Mouse (Mus musculus) hindbrain, embryonic 12.5 days (tissue): ENCODE measurements at regions not wholly inside any gene's neighbourhood (a gene's known extent, or its start where the extent isn't known, plus 50 kb on each side); places are given as distances from the start of the nearest gene placed in this dataset.

ENCODE experiments used
- ATAC-seq: fragments of 200-750 bp; cut with Nextera tagmentation; 2 replicates; pipeline ENCODE4 v1.8.0; 2017; ENCODE audit warnings: moderate TSS enrichment; ENCODE audit not compliant: low FRiP score
- H3K27ac ChIP-seq: fragments of 300-500 bp; sonication (generic); 2 replicates; pipeline ENCODE4 v1.5.1; 2016; ENCODE audit warnings: mild to moderate bottlenecking
- H3K27me3 ChIP-seq: fragments of 300-500 bp; sonication (generic); 2 replicates; pipeline ENCODE4 v1.6.1; 2016; ENCODE audit warnings: mild to moderate bottlenecking
- H3K36me3 ChIP-seq: fragments of 300-500 bp; sonication (generic); 2 replicates; pipeline ENCODE4 v1.6.1; 2016; ENCODE audit warnings: mild to moderate bottlenecking
- H3K4me1 ChIP-seq: fragments of 300-500 bp; sonication (generic); 2 replicates; pipeline ENCODE4 v1.6.1; 2016
- H3K4me2 ChIP-seq: fragments of 300-500 bp; sonication (generic); replicated peaks from 2 replicates; pipeline ENCODE4 v1.6.1; 2016; ENCODE audit warnings: mild to moderate bottlenecking
- H3K4me3 ChIP-seq: fragments of 300-500 bp; sonication (generic); 2 replicates; pipeline ENCODE4 v1.5.1; 2016; ENCODE audit warnings: mild to moderate bottlenecking
- H3K9ac ChIP-seq: fragments of 300-500 bp; sonication (generic); 2 replicates; pipeline ENCODE4 v1.6.1; 2016; ENCODE audit warnings: mild to moderate bottlenecking, moderate library complexity
- H3K9me3 ChIP-seq: fragments of 300-500 bp; sonication (generic); replicated peaks from 2 replicates; pipeline ENCODE4 v1.6.1; 2016; ENCODE audit warnings: mild to moderate bottlenecking
- WGBS: fragments of 180-500 bp; shearing (Covaris S2); methylation state at CpG from one replicate; pipeline ENCODE4 v1.1.7; 2016; 5-methylcytosine and 5-hydroxymethylcytosine counted together

DNA sequence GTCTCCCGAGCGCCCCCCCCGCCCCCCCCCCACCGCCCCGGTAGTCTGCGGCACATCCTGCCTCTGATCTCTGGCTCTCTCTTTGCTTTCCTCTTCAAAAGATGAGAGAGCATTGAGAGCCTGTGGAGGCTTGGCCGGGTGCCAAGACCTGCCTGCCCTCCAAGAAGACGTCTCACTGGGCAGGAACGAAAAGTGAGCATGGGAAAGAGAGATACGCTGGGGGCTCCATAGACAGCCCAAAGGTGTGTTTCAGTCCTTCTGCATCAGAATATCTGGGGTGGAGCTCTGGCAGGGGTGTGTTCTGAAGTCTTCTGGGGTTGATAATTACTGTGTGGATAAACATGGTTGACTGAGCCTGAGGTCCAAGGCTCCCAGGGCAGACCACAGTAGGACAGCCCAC, 126.7 kb downstream of the Mrm1 start:
- no peak overlapping the region for H3K27ac ChIP-seq
- H3K27me3 ChIP-seq, result no peaks in the 10 kb centered on the region; the same call in 1 of the 2 replicates
- H3K4me1 ChIP-seq, result peaks cover 34% of the 10 kb centered on the region
- no peak overlapping the region for H3K9ac ChIP-seq
- H3K9me3 ChIP-seq, result no peaks in the 10 kb centered on the region
- no peak for ATAC-seq
- no peak overlapping the region for H3K4me3 ChIP-seq
- H3K36me3 ChIP-seq, result no peaks in the 10 kb centered on the region
- 12% methylated on average over 10 of the region's 10 CpGs for WGBS
- no peak overlapping the region for H3K4me2 ChIP-seq

DNA sequence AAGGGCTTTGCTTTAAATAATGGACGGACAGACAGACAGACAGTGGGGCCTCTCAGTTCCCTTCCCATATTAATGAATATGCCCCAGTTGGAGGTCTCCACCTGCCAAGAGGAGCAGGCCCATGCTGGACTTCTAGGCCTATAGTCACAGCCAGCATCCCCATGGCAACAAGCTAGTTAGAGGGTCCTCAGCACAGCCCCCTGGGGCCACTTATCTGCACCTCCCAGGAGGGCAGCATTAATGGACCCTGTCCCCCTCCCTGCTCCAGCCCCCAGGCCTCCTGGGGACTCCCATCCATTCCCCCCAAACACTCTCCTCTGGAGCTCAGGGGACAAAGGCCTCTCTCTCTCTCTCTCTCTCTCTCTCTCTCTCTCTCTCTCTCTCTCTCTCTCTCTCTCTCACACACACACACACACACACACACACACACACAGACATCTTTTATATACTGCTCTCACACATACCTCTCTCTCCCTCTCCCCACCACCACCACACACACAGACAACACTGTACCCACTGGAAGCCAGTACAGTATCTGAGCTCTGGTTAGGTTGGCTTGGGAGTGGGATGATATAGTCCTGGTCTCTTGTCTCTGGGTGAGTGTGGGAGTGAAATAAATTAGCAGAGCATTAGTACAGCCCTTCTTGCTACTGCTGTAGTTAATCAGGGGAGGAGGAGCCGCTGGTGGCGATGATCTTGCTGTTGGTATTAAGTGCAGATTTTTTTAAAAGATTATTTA, 127.7 kb downstream of the Mrm1 start:
- Histone ChIP-seq H3K27ac (peak overlapping the region; percentile 49; the same call in 1 of the 2 replicates), H3K9me3 (no peaks in the 10 kb centered on the region), H3K4me3 (no peak overlapping the region), H3K4me2 (no peak overlapping the region), H3K4me1 (peaks cover 31% of the 10 kb centered on the region), H3K27me3 (no peaks in the 10 kb centered on the region; the same call in 1 of the 2 replicates), H3K9ac (no peak overlapping the region), H3K36me3 (no peaks in the 10 kb centered on the region)
- 0 out of 2 replicates have a peak, but pooled peaks have one; percentile 38 for ATAC-seq
- WGBS, result 67% methylated on average over 3 of the region's 3 CpGs

DNA sequence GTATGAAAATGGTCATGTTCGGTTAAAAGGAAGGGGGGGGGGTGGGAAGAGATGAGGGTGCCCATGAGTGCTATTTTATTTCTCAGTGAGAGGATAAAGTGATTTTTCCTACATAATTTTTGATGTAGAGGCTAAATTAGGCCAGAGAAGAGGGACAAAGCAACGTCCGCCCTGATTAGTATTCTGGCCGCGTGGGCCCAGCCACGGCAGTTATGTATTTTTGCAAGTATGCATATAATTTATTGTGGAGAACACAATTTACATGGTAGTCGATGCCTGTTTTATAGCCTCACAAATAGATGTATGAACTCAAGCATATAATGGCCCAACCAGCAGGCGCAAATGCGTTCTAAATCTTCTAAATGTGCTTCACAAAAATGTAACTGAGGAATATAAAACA, 132.8 kb downstream of the Mrm1 start:
- 74% methylated on average over 9 of the region's 9 CpGs for WGBS
- H3K27me3 ChIP-seq, result peaks cover 4% of the 10 kb centered on the region; the same call in 1 of the 2 replicates
- H3K4me3 ChIP-seq, result no peak overlapping the region
- peak overlapping the region; percentile 53; the same call in 1 of the 2 replicates for H3K27ac ChIP-seq
- H3K36me3 ChIP-seq, result no peaks in the 10 kb centered on the region
- no peak overlapping the region for H3K4me2 ChIP-seq
- H3K9me3 ChIP-seq, result no peaks in the 10 kb centered on the region
- no peak overlapping the region for H3K9ac ChIP-seq
- peaks cover 23% of the 10 kb centered on the region for H3K4me1 ChIP-seq
- no peak for ATAC-seq

DNA sequence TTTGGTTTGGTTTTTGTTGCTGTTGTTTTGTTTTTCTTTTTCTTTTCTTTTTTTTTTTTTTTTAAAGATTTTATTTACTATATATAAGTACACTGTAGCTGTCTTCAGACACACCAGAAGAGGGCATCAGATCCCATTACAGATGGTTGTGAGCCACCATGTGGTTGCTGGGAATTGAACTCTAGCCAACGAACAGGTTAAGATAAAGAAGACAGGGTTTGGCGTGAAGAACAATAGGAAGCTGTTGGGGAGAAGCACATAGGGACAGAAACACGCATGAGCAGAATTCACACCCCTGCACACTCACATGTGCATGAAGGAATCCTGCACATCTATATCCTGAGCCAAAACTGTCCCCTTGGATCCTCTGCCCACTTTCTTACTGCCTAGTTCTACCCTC, 135.0 kb downstream of the Mrm1 start:
- no peaks in the 10 kb centered on the region for H3K36me3 ChIP-seq
- no peak overlapping the region for H3K27ac ChIP-seq
- ATAC-seq, result no peak
- H3K9ac ChIP-seq, result no peak overlapping the region
- H3K4me1 ChIP-seq, result peaks cover 6% of the 10 kb centered on the region; the same call in 1 of the 2 replicates
- no peak overlapping the region for H3K4me2 ChIP-seq
- 92% methylated on average over 3 of the region's 3 CpGs for WGBS
- no peaks in the 10 kb centered on the region for H3K9me3 ChIP-seq
- peaks cover 7% of the 10 kb centered on the region; the same call in 1 of the 2 replicates for H3K27me3 ChIP-seq
- H3K4me3 ChIP-seq, result no peak overlapping the region

DNA sequence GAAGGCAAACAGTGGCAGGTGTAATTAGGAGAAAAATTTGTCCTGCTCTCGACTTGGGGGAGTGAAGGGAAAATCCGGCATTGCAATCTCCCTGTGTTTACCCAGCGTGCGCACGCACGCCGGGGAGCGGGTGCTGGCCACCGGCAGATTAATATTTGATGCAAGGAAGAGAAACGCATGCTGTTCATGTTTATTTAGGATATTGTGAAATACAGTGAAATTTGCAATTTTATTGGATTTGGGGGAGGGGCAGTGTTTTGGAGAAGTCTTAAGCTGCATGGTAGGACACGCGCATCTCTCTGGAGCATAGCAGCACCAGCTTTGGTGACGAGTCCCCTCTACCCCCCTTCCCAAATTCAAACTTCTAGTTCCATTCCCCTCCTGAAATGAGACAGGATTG, 136.4 kb downstream of the Mrm1 start:
- 84% methylated on average over 13 of the region's 13 CpGs for WGBS
- H3K4me2 ChIP-seq, result no peak overlapping the region
- H3K27me3 ChIP-seq, result peaks cover 7% of the 10 kb centered on the region; the same call in 1 of the 2 replicates
- no peaks in the 10 kb centered on the region for H3K9me3 ChIP-seq
- no peak overlapping the region for H3K27ac ChIP-seq
- no peak for ATAC-seq
- no peak overlapping the region for H3K9ac ChIP-seq
- peaks cover 6% of the 10 kb centered on the region; the same call in 1 of the 2 replicates for H3K4me1 ChIP-seq
- no peak overlapping the region for H3K4me3 ChIP-seq
- H3K36me3 ChIP-seq, result no peaks in the 10 kb centered on the region

DNA sequence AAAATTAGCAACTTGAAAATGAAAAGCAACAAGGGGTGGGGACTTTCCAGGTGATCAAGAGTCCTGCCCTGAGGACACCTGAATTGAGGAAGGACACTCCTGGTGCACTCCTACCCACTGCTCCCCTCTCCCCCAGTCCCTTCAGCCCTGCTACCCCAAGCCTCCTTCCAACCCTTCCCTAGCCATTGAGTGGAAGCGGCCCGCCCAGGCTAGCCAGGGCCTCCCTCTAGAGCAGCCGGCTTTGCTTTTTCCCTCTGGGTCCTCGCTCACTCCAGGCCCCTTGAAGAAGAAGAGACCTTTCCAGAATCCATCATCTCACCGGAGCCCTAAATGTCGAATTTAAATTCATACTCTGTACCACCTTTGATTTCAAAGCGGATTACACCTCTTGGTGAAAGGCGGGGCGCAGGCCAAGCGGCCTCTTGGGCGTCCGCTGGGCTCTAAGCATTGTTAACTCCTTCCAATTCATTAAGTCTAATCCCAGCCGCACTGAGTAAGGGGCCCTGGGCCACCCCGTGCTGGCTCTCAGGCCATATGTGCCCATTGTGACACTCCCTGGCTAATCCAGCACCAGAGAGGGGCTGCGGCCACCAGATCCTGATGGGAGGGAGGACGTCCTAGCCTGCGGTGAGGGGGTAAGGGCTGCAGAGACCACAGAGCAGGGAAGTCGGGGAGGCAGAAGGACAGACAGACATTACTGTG, 142.8 kb downstream of the Mrm1 start:
- no peaks in the 10 kb centered on the region for H3K9me3 ChIP-seq
- no peak overlapping the region for H3K27ac ChIP-seq
- no peak overlapping the region for H3K4me3 ChIP-seq
- no peak overlapping the region for H3K4me2 ChIP-seq
- 18% methylated on average over 18 of the region's 18 CpGs for WGBS
- peaks cover 12% of the 10 kb centered on the region; the same call in 1 of the 2 replicates for H3K4me1 ChIP-seq
- no peak overlapping the region for H3K9ac ChIP-seq
- peaks cover 10% of the 10 kb centered on the region; the same call in 1 of the 2 replicates for H3K27me3 ChIP-seq
- no peaks in the 10 kb centered on the region for H3K36me3 ChIP-seq
- peak; percentile 68; the same call in 1 of the 2 replicates for ATAC-seq

DNA sequence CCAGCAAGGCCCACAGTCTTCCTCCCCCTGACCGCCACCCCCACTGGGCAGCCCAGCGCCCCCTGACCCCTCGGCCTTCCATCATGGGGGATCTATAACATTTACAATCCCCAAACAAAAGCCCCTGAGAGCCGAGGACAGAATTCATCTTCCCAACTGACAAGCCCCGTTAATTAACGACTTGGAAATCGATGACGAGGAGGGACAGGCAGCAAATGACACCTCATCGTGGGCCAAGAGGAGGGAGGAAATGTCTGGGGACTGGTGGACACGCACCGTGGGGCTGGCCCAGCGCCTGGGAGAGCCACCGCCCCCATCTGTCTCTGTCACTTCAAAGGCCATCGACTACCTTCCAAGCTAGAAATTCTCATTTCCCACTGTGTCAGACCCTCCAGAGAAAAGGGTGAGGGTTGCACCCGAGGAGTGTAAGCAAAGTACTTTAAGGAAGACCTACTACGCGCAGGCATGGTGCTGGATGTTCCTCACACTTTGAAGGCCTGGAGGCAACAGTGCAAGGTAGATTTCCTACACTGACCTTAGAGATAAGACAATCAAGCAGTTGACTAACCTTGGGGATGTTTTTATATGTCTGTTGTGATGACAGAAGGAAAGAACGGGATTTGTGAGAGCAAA, 146.4 kb downstream of the Mrm1 start:
- Histone ChIP-seq H3K27ac (no peak overlapping the region), H3K9me3 (no peaks in the 10 kb centered on the region), H3K4me1 (peaks cover 12% of the 10 kb centered on the region; the same call in 1 of the 2 replicates), H3K27me3 (peaks cover 7% of the 10 kb centered on the region; the same call in 1 of the 2 replicates), H3K4me3 (no peak overlapping the region), H3K36me3 (no peaks in the 10 kb centered on the region), H3K9ac (no peak overlapping the region), H3K4me2 (no peak overlapping the region)
- 27% methylated on average over 18 of the region's 18 CpGs for WGBS
- ATAC-seq, result no peak

DNA sequence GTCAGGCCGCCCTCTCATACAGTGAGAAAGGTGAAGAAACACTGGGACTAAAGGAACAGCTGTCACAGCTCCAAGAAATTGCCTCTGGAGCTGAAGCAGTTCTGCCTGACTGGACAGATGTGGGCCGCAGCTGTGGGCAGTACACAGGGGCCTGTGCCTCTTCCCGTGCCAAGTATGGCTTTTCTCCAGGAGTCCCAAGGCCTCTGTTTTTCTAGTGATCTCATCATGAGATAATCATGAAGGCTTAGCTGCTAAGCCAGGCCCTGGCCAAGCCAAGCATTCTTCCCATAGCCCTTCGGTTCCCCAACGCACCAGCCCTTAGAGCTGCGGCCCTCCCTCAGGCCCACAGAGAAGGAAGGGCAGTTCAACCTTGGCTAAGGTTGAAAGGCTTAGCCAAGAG, 146.2 kb upstream of the Lhx1 start:
- Histone ChIP-seq H3K27me3 (peaks cover 2% of the 10 kb centered on the region; the same call in 1 of the 2 replicates), H3K9me3 (no peaks in the 10 kb centered on the region), H3K4me2 (no peak overlapping the region), H3K9ac (no peak overlapping the region), H3K4me1 (peaks cover 7% of the 10 kb centered on the region; the same call in 1 of the 2 replicates), H3K27ac (no peak overlapping the region), H3K4me3 (no peak overlapping the region), H3K36me3 (no peaks in the 10 kb centered on the region)
- WGBS, result 84% methylated on average over 6 of the region's 6 CpGs
- ATAC-seq, result 0 out of 2 replicates have a peak, but pooled peaks have one; percentile 32

DNA sequence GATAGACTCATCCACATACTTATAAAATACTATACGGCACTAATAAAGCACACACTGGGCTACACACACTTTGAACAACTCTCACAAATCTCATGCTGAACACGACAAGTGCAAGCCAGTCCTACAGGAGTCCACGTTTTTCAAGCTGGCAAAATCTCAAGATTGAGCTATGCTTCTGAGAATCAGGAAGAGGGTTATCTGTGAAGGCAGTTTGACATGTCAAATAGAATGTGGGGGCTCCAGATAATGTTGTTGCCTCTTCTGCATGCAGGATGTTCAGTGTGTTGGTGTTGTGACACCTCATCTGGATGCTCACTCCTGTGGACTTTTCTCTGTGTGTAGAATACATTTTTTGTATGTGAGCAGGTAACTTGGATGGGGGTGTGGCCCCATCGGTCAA, 142.4 kb upstream of the Lhx1 start:
- H3K27me3 ChIP-seq, result no peaks in the 10 kb centered on the region

DNA sequence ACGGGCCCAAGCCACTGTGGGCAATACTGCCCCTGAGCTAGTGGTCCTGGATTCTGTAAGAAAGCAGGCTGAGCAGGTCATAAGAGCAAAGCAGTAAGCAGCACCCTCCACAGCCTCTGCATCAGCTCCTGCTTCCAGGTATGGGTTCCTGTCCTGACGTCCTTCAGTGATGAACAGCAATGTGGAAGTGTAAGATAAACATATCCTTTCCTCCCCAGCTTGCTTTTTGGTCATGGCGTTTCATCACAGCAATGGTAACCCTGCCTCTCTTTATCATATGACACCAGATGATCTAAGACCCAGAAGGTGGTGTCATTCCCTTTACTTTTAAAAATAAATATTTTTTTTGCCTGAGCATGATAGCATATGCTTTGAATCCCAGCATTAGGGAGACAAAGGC, 138.9 kb upstream of the Lhx1 start:
- no peak overlapping the region for H3K4me3 ChIP-seq

More for the DNA sequence above, 142.4 kb upstream of the Lhx1 start:
- no peaks in the 10 kb centered on the region for H3K36me3 ChIP-seq
- no peak overlapping the region for H3K27ac ChIP-seq
- peaks cover 2% of the 10 kb centered on the region; the same call in 1 of the 2 replicates for H3K4me1 ChIP-seq
- ATAC-seq, result no peak
- no peak overlapping the region for H3K4me3 ChIP-seq
- no peak overlapping the region for H3K9ac ChIP-seq
- H3K9me3 ChIP-seq, result no peaks in the 10 kb centered on the region
- no peak overlapping the region for H3K4me2 ChIP-seq
- WGBS, result 81% methylated on average over 4 of the region's 4 CpGs

DNA sequence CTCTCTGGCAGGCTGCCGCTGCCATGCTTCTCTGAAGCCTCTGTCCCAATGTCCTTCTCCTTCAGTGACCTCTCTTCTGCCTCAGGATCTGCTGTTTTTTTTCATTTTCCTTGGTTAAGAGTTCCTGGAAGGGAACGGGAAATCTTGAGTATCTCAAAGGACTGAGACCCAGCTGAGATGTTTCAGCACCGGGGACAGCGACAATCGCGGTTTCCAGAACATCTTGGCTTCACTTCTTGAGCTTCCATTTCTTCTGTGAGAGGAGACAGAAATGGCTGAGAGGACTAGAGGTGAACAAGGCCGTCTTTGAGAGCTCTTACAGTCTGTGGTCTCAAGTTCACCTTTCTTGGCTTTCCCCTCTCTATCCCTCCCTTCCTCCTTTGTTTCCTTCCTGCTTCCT, 136.6 kb upstream of the Lhx1 start:
- Histone ChIP-seq H3K9me3 (no peaks in the 10 kb centered on the region), H3K9ac (no peak overlapping the region), H3K36me3 (no peaks in the 10 kb centered on the region), H3K4me1 (peaks cover 12% of the 10 kb centered on the region), H3K4me2 (no peak overlapping the region), H3K27me3 (peaks cover 10% of the 10 kb centered on the region), H3K27ac (no peak overlapping the region), H3K4me3 (no peak overlapping the region)
- 19% methylated on average over 7 of the region's 7 CpGs for WGBS
- no peak for ATAC-seq

More for the DNA sequence above, 138.9 kb upstream of the Lhx1 start:
- 83% methylated on average over 3 of the region's 3 CpGs for WGBS
- Histone ChIP-seq H3K9me3 (no peaks in the 10 kb centered on the region), H3K4me2 (no peak overlapping the region), H3K27me3 (peaks cover 8% of the 10 kb centered on the region), H3K27ac (no peak overlapping the region), H3K4me1 (peaks cover 12% of the 10 kb centered on the region), H3K9ac (no peak overlapping the region), H3K36me3 (no peaks in the 10 kb centered on the region)
- no peak for ATAC-seq

DNA sequence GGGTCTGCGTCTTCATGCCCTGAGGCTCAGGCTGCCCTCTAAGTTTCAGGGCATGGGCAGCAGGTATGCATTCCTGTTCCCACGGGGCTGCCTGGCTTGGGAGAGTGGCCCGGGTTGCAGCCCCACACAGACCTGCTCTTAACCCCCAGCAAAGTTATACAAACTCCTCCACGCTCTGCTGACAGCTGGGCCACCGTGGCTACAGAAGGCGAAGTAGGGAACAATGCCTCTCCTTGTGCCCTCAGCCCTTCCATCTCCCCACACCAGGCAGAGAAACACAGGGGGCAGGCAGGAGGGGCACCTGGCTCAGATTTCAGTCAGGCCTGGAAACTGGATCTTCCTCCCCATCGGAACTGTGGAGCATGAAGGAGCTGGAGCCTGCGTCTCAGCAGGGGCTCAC, 135.5 kb upstream of the Lhx1 start:
- Histone ChIP-seq H3K9me3 (no peaks in the 10 kb centered on the region), H3K9ac (no peak overlapping the region), H3K36me3 (no peaks in the 10 kb centered on the region), H3K4me1 (peaks cover 12% of the 10 kb centered on the region), H3K27me3 (peaks cover 10% of the 10 kb centered on the region), H3K4me3 (no peak overlapping the region), H3K4me2 (no peak overlapping the region), H3K27ac (no peak overlapping the region)
- 9% methylated on average over 8 of the region's 8 CpGs for WGBS
- ATAC-seq, result no peak
